Mouse (Mus musculus) intestine, embryonic 15.5 days (tissue): ENCODE measurements at regions not wholly inside any gene's neighbourhood (a gene's known extent, or its start where the extent isn't known, plus 50 kb on each side); places are given as distances from the start of the nearest gene placed in this dataset.

Experiments
- ATAC-seq: fragments of 200-750 bp; cut with Nextera tagmentation; 2 replicates; pipeline ENCODE4 v1.8.0; 2017; ENCODE audit warnings: moderate TSS enrichment, moderate library complexity
- H3K27ac ChIP-seq: fragments of 300-500 bp; sonication (generic); 2 replicates; pipeline ENCODE4 v1.5.1; 2015; ENCODE audit warnings: mild to moderate bottlenecking, inconsistent platforms
- H3K27me3 ChIP-seq: fragments of 300-500 bp; sonication (generic); replicated peaks from 2 replicates; pipeline ENCODE4 v1.6.1; 2015; ENCODE audit warnings: inconsistent platforms
- H3K36me3 ChIP-seq: fragments of 300-500 bp; sonication (generic); 2 replicates; pipeline ENCODE4 v1.6.1; 2015; ENCODE audit warnings: inconsistent platforms
- H3K4me1 ChIP-seq: fragments of 300-500 bp; sonication (generic); replicated peaks from 2 replicates; pipeline ENCODE4 v1.6.1; 2015; ENCODE audit warnings: inconsistent platforms
- H3K4me2 ChIP-seq: fragments of 300-500 bp; sonication (generic); replicated peaks from 2 replicates; pipeline ENCODE4 v1.6.1; 2015; ENCODE audit warnings: mild to moderate bottlenecking, inconsistent platforms
- H3K4me3 ChIP-seq: fragments of 300-500 bp; sonication (generic); replicated peaks from 2 replicates; pipeline ENCODE4 v1.5.1; 2015; ENCODE audit warnings: inconsistent platforms
- H3K9ac ChIP-seq: fragments of 300-500 bp; sonication (generic); 2 replicates; pipeline ENCODE4 v1.6.1; 2015; ENCODE audit warnings: inconsistent platforms
- H3K9me3 ChIP-seq: fragments of 300-500 bp; sonication (generic); 2 replicates; pipeline ENCODE4 v1.6.1; 2016; ENCODE audit warnings: inconsistent platforms
- whole genome bisulfite sequencing: fragments of 180-500 bp; shearing (Covaris S2); methylation state at CpG from one replicate; pipeline ENCODE4 v1.1.7; 2015; 5-methylcytosine and 5-hydroxymethylcytosine counted together

- WGBS: 47% methylated on average over 11 of the region's 11 CpGs
- H3K27ac ChIP-seq: no peak overlapping the region
- H3K4me1 ChIP-seq: no peaks in the 10 kb centered on the region
- no peak overlapping the region for H3K4me3 ChIP-seq
- ATAC-seq: no peak
- H3K9me3 ChIP-seq: no peaks in the 10 kb centered on the region
- H3K36me3 ChIP-seq: no peaks in the 10 kb centered on the region
- no peak overlapping the region for H3K9ac ChIP-seq
- H3K4me2 ChIP-seq: no peak overlapping the region
- H3K27me3 ChIP-seq: no peaks in the 10 kb centered on the region
Measured at GRCm38 (mm10) chr5:43081561-43082534, 151.1 kb upstream of the Cpeb2 start.

DNA sequence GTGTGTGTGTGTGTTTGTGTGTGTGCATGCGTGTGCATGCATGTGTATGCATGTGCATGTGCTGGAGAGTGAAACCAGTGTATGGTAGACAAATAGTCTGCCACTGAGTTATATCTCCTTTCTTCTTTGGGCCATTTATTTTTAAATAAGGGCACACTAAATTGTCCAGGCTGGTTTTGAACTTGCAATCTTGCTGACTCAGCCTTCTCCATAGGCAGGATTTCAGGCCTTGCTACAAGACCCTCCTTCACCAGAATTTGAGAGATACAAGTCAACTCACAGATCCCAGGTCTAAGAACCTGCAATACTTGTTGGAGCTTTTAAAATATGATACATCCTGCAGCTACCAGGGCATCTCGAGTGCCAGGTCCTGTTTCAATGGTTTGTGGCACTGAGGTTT, 145.9 kb upstream of the Cpeb2 start:
- Histone ChIP-seq H3K27me3 (no peaks in the 10 kb centered on the region), H3K4me2 (no peak overlapping the region), H3K27ac (no peak overlapping the region), H3K36me3 (no peaks in the 10 kb centered on the region), H3K9me3 (no peaks in the 10 kb centered on the region), H3K4me1 (no peaks in the 10 kb centered on the region), H3K9ac (no peak overlapping the region), H3K4me3 (no peak overlapping the region)
- WGBS: 81% methylated on average over 2 of the region's 2 CpGs
- no peak for ATAC-seq

GRCm38 (mm10) chr5:43087907-43088387, 145.0 kb upstream of the Cpeb2 start:
- H3K4me1 ChIP-seq: no peaks in the 10 kb centered on the region
- ATAC-seq: peak; percentile 43; the same call in 1 of the 2 replicates
- no peaks in the 10 kb centered on the region for H3K27me3 ChIP-seq
- H3K27ac ChIP-seq: no peak overlapping the region
- no peak overlapping the region for H3K4me3 ChIP-seq
- H3K9me3 ChIP-seq: no peaks in the 10 kb centered on the region
- no peaks in the 10 kb centered on the region for H3K36me3 ChIP-seq
- H3K4me2 ChIP-seq: no peak overlapping the region
- 55% methylated on average over 8 of the region's 8 CpGs for WGBS
- H3K9ac ChIP-seq: no peak overlapping the region

DNA sequence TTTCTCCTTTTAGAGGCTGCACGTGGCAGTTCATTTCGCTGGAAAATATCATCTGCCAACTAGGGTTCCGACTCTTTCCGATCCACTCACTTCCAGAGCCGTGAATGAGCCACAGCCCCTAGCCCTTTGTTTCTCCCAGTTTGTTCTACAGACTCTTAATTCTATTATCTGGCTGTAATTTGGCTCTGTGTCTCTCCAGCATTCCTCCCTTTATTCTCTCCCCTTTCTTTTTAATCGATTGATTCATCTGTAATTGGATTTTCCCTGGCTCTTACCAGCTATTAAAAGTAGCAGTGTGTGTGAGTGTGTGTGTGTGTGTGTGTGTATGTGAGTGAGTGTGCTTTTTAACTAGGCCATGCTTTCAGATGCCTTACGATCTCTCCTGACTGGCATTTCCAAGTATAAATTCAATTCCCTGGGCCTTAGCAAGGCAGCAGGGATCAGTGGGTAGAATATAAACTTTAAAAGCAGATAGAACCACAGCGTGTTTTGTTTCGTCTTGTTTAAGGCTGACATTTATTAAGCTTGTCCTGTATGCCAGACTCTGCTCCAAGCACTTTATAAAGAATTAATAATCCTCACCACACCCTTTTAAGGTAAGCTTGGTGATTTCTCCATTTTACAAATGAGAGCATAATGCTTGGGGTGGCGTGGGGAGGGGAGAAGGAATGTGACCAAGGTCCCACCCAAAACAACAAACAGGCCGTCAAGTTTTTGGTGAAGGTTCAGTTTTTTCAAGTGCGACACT, 144.1 kb upstream of the Cpeb2 start:
- Histone ChIP-seq H3K9me3 (no peaks in the 10 kb centered on the region), H3K4me2 (no peak overlapping the region), H3K4me3 (no peak overlapping the region), H3K4me1 (no peaks in the 10 kb centered on the region), H3K9ac (no peak overlapping the region), H3K27ac (no peak overlapping the region), H3K27me3 (no peaks in the 10 kb centered on the region), H3K36me3 (no peaks in the 10 kb centered on the region)
- 72% methylated on average over 12 of the region's 12 CpGs for WGBS
- no peak for ATAC-seq

DNA sequence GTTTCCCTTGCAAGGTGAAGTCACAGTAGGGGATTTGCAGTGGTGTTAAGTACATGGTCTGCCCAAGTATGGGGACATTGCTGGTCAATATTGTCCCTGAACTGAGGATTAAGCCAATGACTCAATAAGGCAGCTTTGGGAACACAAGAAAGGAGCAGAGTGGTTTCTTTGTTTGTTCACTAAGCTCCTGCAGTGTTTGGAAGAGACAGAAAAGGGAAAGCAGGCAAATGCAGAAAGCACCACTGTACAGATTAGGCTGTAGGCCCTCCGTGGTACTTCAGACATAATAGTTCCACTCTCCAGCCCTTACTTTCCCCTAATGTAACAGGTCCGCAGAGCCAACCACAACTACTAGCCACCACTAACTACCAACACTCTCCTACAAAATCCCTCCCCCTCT, 143.5 kb upstream of the Cpeb2 start:
- H3K4me3 ChIP-seq: no peak overlapping the region
- no peaks in the 10 kb centered on the region for H3K27me3 ChIP-seq
- WGBS: 77% methylated on average over 2 of the region's 2 CpGs
- no peaks in the 10 kb centered on the region for H3K36me3 ChIP-seq
- peaks cover 5% of the 10 kb centered on the region; the same call in 1 of the 2 replicates for H3K4me1 ChIP-seq
- no peak overlapping the region for H3K4me2 ChIP-seq
- H3K9me3 ChIP-seq: no peaks in the 10 kb centered on the region
- H3K9ac ChIP-seq: no peak overlapping the region
- ATAC-seq: no peak
- no peak overlapping the region for H3K27ac ChIP-seq

GRCm38 (mm10) chr5:43089941-43090340, 143.0 kb upstream of the Cpeb2 start:
- no peak for ATAC-seq
- Histone ChIP-seq H3K4me3 (no peak overlapping the region), H3K9ac (no peak overlapping the region), H3K27ac (no peak overlapping the region), H3K4me2 (no peak overlapping the region), H3K36me3 (no peaks in the 10 kb centered on the region), H3K4me1 (peaks cover 9% of the 10 kb centered on the region; the same call in 1 of the 2 replicates), H3K9me3 (no peaks in the 10 kb centered on the region), H3K27me3 (no peaks in the 10 kb centered on the region)
- WGBS: 84% methylated on average over 1 of the region's 1 CpGs

- no peak overlapping the region for H3K9ac ChIP-seq
- peaks cover 9% of the 10 kb centered on the region; the same call in 1 of the 2 replicates for H3K4me1 ChIP-seq
- H3K4me3 ChIP-seq: no peak overlapping the region
- peak; percentile 20 for ATAC-seq
- no peaks in the 10 kb centered on the region for H3K9me3 ChIP-seq
- H3K27ac ChIP-seq: no peak overlapping the region
- H3K4me2 ChIP-seq: no peak overlapping the region
- H3K36me3 ChIP-seq: no peaks in the 10 kb centered on the region
- H3K27me3 ChIP-seq: no peaks in the 10 kb centered on the region
- WGBS: 73% methylated on average over 5 of the region's 5 CpGs
Measured at GRCm38 (mm10) chr5:43093647-43094326, 139.2 kb upstream of the Cpeb2 start.

DNA sequence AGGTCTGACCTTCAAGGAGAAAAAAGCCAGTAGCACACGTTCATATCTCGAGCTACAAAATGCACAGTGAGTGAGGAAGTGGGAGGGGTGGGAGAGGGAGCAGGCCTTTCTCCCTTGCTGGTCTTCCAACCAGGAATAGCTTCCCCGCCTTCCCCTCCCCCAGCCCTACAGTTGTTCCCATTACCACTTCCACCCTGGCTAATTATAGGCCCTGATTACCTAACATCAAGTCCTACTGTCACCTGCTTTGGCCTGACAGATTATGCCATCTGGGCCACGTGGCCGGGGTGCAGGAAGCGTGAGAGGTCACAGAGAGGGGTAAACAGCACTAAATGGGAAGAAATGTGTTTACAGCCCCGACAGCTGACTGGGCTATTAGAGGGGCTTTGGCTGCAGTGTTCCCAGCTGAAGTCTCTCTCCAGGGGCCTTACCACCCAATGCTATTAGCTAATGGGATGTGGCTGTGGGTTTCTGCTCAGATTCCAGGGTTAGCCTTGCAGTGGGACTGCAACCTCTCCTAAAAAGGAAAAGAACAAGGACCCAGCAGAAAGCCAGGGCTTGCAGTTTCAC, 138.6 kb upstream of the Cpeb2 start:
- peaks cover 9% of the 10 kb centered on the region; the same call in 1 of the 2 replicates for H3K4me1 ChIP-seq
- H3K9ac ChIP-seq: no peak overlapping the region
- WGBS: 13% methylated on average over 7 of the region's 7 CpGs
- no peak overlapping the region for H3K4me3 ChIP-seq
- no peaks in the 10 kb centered on the region for H3K27me3 ChIP-seq
- H3K4me2 ChIP-seq: no peak overlapping the region
- no peaks in the 10 kb centered on the region for H3K36me3 ChIP-seq
- H3K9me3 ChIP-seq: no peaks in the 10 kb centered on the region
- H3K27ac ChIP-seq: 0 out of 2 replicates have a peak overlapping the region, but pooled peaks have one; percentile 15
- ATAC-seq: peak; percentile 84

- ATAC-seq: no peak
- Histone ChIP-seq H3K4me3 (no peak overlapping the region), H3K27me3 (no peaks in the 10 kb centered on the region), H3K9ac (no peak overlapping the region), H3K9me3 (no peaks in the 10 kb centered on the region), H3K36me3 (no peaks in the 10 kb centered on the region), H3K4me1 (no peaks in the 10 kb centered on the region), H3K27ac (no peak overlapping the region), H3K4me2 (no peak overlapping the region)
- WGBS: 49% methylated on average over 4 of the region's 4 CpGs
Measured at GRCm38 (mm10) chr5:43102000-43102459, 130.9 kb upstream of the Cpeb2 start.

- Histone ChIP-seq H3K4me1 (no peaks in the 10 kb centered on the region), H3K4me3 (no peak overlapping the region), H3K36me3 (no peaks in the 10 kb centered on the region), H3K27me3 (no peaks in the 10 kb centered on the region), H3K9ac (no peak overlapping the region), H3K4me2 (no peak overlapping the region), H3K27ac (no peak overlapping the region), H3K9me3 (no peaks in the 10 kb centered on the region)
- WGBS: 68% methylated on average over 3 of the region's 3 CpGs
- no peak for ATAC-seq
Measured at GRCm38 (mm10) chr5:43102590-43102989, 130.4 kb upstream of the Cpeb2 start.

- no peak overlapping the region for H3K9ac ChIP-seq
- H3K27me3 ChIP-seq: no peaks in the 10 kb centered on the region
- no peaks in the 10 kb centered on the region for H3K36me3 ChIP-seq
- H3K4me1 ChIP-seq: no peaks in the 10 kb centered on the region
- no peak overlapping the region for H3K27ac ChIP-seq
- H3K4me2 ChIP-seq: no peak overlapping the region
- no peak for ATAC-seq
- no peaks in the 10 kb centered on the region for H3K9me3 ChIP-seq
- WGBS: 87% methylated on average over 7 of the region's 7 CpGs
- no peak overlapping the region for H3K4me3 ChIP-seq
Measured at GRCm38 (mm10) chr5:43103728-43104127, 129.2 kb upstream of the Cpeb2 start.
